Mouse (Mus musculus) cerebellum, adult 11-12 months (tissue): ENCODE measurements around the gene Unc13c.

Experiments used
- DNase-seq: peaks from one replicate; pipeline ENCODE4 v3.0.0; 2022

Unc13c gene

DNA sequence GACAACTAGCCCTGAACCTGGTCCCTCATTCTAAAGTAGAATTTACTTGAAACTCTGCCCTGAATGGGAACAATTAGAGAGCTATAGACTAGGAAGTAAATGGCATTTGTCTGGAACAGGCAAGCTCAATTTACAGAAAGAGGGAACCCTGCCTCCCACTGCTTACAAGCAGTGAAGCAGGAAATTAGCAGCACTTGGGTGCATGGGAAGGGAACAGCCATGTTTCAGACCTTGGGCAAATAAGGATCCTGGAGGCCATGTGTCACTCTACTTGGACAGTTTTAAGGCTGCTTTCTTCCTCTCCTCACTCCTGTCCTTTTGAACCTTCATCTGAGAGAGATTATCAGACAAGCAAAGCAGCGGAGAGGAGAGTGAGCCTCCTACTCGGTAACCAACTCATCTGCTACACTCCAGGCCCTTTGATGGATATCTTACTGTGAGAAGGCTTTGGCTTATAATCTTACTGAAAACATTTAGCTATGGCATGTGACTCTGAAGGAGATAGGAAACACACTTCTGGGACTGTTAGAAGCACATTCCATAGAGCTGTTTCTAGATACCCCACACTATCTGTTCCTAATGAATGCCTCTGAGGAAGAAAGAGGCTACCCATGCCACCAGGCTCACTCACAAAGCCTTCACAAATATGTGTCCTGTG, 101.2 kb downstream of the Unc13c start:
- DNase-seq = no peak

DNA sequence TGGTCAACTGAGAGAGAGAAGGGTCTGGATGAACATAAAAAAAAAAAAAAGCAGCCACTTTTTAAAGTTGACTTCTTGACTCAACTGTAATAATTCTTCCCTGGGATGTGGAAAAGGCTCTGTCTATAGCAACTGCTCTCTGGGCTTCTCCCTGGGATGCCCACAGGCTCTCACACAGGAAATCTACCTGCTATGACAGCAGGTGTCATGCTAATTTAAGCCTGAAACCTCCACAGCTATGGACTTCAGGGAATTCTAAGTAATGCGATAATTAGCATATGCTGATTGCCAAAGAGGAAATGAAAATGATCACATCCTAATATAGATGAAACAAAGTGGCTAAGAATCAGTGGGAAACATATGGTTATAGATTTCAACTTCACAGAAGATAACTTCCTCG, 102.1 kb downstream of the Unc13c start:
- DNase-seq = no peak

DNA sequence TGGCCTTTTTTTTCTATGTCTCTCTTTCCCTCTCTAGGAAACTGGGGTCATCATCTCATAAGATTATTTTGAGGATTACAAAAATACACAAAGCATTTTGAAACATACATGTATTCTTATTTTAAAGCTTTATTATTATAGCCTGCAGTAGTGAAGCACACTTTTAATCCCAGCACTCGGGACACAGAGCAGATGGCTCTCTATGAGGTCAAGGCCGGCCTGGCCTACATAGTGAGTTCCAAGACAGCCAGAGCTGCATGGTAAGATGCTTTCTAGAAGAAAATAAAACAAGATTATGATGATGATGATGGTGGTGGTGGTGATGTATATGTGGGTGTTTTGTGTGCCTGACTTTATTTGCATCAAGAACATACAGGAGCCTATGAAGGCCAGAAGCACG, 109.3 kb downstream of the Unc13c start:
- peak; percentile 45 for DNase-seq

DNA sequence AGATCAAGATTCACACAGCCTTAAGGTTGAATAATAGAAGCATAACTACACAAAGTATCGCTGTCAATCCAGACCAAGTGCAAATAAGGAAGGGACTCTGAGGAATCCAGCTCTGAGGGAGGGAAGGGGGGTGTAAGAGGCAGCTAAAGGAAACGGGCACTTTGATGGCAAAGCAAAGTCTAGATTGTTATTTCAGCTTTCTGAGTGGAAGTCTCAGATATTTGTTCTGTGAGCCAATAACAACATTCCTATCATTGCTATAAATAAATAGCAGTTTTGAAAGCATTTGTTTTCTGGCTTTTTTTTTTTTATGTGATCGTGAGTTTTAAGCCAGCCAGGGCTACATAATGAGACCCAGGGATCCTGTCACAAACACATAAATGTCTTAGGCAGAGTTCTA, 114.5 kb downstream of the Unc13c start:
- no peak for DNase-seq

DNA sequence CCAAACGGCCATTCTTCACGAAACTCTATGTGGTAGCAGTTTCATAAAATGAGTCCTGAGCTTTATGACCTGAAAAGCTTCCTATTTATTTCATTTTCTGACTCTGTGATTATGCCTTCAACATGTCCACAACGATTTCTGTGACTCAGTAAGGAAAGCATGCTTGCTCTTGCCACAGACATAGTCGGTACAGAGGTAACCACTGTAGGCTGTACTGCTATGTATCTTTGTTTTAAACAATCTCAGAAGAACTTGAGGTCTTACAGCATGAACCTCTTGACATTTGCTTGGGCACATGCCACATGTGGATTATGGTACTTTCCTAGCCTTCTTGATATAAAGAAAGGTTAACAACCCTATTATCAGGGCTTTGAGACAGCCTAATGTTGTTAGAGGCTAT, 162.1 kb downstream of the Unc13c start:
- no peak for DNase-seq

DNA sequence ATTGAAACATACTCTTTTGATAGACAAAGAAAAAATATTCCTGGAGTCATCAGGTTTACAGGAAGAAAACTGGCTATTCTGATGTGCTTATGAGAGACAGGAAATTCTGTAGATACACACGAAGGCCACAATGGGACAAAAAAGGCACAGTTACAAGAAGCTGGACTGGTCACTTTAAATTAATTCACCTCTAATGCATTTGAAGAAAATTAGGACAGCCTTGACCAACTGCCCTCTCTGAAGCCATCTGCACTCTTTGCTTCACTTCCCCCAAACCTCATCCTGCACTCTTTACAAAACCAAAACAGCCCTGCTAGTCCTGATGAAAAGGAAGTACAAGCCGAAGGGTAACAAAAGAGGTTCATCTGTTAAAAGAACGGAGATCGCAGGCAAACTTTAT, 194.2 kb downstream of the Unc13c start:
- peak; percentile 64 for DNase-seq

DNA sequence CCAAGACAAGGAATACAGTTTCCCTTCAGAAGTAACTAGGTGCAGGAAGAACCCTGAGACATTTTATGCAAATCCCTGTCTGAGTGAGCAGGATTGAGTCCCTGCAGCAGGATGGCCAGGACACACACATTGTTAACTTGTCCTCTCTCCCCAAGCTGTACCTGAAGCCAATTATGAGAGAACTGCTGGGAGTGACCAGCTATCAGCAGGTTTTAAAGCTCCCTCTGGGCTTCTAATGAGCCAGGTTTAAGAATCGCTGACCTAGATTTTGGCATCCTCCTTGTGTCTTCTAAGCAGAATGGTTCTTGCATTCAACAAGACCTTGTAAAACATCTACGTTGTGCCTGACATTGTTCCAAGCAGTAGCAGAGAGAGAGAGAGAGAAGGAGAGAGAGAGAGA, 213.6 kb downstream of the Unc13c start:
- DNase-seq = peak; percentile 48

DNA sequence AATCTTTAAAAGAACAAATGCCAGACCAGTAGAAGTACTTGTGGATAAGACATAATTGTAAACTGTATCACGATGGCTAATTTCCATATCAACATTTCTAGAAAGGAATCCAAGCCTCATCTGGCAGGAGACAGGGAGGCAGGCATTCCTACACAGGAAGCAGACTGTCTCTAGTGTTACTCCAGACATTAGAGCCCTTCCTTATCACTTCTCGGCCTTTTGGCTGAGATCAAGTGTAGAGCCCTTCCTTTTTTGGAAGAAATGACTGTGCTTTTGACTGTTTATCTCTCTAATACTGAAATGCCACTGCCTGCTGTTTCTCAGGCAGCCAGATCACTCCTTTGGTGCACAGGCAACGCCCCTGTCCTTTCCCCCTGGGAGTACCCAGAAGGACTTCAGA, 215.3 kb downstream of the Unc13c start:
- no peak for DNase-seq

DNA sequence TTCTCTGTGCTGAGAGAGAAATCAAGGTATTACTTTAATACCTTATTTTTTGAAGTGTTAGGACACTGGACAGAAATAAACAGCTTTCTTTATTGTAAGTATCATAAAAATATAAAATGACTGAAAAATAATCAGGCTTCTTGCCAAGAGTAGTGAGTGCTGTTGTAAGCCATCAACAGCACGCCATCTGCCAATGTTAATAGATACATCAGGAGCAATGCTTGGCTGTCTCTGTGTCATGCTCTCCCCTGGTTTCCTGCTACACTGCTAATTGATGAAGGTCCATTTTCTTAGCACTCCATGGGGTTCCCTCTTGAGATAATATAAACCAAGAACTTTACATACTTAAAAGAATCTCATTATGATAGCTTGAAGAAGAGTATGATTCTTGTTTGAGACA, 217.4 kb downstream of the Unc13c start:
- no peak for DNase-seq

DNA sequence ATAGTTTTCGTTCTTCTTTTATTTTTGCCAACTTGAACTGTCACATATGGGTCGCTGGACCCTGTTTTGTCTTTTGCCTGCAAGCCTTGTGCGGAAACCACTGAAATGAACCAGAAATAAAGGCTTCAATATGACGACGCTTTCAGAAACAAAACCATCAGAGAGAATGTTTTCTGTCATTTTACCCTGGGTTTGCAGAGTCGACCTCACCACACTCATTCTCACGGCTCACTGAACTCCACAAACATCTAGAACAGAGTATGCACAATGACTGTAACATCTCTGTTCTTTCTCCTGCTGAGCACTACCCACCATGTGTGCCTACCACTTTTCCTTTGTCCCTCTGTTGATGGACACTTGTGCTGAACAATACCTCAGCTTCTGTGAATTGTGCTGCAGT, 234.3 kb downstream of the Unc13c start:
- no peak for DNase-seq

DNA sequence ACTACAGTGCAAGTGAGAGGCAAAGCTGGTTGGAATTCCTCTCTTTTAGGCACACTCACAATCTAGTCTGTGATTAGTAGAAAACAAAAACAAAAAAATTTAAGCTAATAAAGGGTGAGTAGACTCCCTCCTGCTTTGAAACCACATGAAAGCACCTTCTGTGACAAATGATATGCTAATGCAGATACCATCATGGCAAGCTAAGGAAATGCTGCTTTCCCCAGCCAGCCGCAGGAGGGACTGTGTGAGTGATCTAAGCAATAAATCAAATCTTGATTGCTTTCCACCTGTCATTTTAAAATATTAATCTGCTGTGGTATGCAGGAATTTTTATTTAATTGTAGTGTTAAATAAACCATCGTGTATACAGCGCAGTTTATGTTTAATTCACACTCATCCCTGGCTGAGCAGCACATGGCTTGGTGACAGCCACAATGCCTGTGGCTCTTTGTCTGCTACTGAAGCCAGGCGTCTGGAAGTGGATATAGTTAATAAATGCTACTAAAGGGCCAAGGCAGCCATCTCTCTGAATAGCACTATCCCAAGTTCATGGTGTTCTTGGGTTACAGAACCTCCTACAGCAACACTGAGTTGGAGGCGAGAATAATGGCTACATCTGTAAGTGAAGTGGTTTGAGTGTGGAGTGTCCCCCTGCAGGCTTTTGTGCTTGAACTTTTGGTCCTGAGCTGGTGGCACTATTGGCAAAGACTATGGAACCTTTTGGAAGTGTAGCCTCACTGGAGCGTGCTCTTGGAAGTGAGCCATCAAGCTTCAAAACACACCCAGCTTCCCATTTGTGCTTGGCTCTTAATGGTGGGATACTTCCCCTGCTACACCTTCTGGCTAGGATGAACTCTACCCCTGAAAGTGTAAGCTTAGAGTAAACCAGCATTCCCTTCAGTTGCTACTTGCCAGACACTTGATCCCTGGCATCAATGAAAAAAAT, 242.8 kb downstream of the Unc13c start:
- no peak for DNase-seq

DNA sequence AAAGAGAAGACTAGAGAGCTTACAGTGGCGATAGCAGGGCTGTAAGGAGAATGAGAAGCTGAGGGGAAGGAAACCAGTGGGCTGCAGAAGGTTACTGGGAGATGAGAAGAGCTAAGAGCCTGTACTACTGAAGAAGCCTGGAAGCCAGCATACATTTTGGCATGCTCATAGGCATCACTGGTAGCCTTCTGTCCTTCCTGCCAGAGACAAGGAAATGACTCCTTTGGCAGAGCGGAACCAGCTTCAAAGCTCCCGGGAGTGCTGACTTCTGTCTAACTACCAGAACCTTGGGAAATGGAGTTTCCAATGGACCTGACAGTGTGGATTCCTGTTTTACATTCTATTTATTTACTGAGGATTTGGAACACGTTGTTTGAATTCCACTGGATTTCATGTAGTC, 244.0 kb downstream of the Unc13c start:
- peak; percentile 40 for DNase-seq

DNA sequence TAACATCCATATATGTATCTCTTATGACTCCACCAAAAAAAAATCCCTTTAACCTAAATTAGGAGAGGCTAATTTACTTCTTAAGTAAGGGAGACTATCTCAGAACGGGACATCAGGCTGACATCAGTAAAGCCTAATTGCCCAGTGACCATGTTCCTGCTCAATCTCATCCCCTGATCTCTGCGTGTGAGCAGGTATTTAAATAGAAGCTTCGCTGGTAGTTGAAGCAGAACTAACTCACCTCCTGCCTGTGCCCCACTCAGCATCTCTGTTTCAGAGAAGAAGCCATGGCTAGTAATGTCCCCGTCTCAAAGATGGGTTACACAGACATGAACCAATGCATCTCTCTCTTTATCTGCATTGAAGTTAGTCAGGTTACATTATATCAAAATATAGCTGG, 255.3 kb downstream of the Unc13c start:
- peak; percentile 18 for DNase-seq

DNA sequence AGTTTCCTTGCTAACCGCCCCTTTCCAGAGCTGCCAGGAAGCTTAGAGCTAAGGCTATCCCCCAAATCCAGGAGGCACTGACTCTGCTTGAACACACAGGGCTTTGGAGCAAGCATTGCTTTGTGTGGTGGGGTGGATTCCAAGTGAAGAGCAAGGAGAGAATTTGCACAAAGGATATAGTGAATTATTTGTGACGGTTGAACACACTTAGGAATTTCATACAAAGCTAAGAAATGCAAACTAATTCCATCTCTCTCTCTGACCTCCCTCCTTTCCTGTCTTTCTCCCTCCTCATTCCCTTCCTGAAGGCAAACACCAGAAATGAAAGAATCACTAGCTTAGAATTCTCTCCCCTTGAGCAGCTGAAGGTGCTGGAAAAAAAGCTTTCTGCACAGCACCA, 271.7 kb downstream of the Unc13c start:
- no peak for DNase-seq

DNA sequence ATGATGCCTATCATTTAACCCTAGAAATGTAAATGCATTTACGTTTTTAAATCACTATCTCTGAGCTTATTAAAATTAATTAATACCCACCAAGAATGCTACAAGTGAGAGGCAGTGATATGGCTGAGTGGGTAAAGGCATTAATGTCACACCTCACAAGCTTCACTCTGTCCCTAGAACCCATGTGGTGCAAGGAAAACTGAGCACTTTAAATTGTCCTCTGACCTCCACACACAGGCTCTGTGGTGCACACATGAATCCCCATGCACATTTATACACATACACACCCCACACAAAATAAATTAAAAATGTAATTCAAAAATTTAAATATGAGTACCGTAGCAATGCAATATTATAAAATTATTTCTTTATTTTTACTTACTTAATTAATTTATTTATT, 287.2 kb downstream of the Unc13c start:
- no peak for DNase-seq

DNA sequence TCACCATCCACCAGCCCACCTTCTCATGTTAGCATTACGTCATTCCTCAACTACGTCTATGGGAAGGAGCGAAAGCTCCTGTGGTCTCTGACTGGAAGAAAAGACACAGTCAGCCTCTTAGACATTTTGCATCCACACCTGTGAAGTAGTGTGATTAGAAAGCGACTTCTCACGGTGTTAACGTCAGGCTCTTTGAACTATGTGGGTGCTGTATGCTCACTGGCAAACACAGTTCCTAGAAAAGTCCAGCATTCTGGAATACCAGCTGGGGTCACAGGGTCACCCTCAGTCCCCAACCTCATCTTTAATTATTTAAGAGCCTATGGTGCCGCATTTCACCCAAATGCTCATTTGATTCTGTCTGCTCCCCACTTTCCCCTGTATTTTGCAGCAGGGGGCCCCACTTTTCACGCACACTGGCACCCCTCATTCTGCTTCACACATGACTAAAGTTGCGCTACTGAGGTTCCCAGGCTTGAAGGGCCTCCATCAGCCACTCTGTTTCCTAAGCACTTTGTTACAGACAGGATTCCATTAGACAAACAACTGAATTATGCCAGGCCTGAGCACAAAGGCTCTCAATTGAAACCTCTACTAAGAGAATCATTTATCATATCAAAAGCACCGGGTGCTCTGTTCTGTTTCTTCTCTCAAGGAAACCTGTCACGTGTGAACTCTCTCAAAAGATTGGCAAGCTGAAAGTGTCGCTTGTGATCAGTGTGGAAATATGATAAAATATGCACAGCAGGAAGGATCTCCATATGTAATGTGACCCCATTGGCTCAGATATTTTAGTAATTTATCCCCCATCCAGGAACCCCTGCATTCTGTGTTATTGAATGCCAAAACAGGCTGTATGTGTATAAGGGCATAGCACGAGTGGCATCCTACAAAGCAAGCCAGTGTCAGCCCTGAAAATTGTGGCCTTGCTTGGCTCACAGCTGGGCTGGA, 287.9 kb downstream of the Unc13c start:
- no peak for DNase-seq

DNA sequence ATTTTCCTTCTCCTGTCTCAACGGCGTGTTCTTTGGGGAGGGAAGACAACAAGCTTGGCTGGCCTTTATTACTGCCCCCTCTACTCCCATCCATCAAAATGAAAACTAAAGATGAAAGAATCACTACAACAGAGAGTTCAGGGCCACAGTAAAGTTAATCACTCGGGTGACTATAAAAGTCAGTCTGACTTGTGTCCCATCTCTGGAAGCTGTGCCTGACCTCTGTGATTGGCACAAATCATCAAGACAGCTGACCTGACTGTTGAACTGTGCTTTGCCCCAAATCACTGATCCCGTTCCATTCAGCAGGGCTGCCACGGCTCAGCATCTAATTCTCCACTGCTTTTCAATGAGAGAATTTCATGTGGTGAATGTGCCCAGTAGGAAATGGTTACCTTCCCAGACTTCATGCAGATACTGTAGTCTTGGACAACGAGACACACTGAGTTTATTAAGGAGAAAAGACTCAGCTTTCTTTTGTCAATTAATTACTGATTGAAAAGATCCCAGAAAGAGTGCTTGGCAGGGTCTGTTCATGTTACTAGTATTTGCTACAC, 297.0 kb downstream of the Unc13c start:
- no peak for DNase-seq

DNA sequence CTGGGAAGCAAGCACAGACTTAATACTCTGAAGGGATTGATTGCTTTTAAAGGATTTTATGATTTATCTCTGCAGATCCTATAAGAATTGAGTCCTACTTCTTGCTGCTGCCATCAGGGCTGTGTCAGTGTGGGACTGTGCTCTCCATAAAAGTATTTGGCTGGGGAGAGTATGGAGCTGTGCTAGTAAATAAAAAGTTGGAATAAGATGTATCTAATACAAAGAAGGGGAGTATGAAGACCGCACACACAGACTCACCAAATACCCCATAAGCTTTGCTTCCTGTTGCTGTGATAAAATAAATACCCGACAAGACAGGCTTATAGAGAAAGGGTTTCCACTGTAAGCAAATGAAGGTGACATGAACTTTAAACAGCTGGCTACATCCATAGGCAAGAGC, 298.7 kb downstream of the Unc13c start:
- no peak for DNase-seq

DNA sequence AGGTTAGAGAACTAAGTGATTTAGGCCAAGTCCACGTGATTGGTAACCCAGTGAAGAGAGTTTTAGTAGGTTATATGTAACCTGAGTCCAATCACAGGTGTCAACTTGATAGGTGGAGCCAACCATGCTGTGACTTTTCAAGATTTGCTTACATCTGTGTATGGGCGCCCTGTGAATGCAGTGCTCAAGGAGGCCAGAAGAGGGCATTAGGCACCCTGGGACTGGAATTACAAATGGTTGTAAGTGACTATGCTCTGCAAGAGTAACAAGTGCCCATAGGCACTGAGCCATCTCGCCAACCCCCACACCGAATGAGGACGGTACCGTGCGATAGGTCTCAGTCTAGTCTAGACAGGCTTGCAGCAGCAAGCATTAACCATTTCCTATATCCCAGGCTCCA, 305.9 kb downstream of the Unc13c start:
- no peak for DNase-seq

DNA sequence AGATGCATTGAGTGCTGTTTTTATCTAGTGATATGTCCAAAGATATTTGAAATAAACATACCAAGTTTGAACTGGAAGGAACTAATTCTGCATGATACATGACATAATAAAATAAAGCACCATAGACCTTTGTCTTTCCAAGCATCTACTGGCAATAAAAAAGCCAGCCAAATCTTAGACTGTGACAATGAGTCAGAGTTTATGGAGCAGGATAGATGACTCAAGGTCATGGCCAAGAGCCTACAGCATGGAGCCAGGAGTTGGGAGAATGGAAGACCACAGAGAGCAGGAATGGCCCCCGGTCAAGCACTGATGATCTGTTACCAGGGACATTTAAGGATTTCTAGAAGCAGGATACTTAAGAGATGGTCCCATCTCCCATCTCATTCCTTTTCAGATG, 319.7 kb downstream of the Unc13c start:
- no peak for DNase-seq

DNA sequence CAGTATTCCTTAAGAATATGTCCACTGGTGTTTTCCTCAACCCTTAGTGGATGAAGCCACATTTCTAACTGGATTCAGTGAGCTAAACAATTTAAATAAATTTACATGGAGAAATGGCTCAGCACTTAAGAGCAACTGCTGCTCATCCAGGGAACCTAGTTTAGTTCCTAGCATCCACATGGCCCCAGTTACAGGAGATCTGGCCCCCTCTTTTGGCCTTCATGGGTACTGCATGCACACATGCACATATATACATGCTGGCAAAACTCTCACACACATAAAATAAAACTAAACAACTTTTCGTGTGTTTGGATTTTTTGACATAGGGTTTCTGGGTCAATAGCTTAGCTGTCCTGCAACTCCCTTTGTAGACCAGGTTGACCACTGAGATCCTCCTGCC, 330.6 kb downstream of the Unc13c start:
- DNase-seq = no peak

DNA sequence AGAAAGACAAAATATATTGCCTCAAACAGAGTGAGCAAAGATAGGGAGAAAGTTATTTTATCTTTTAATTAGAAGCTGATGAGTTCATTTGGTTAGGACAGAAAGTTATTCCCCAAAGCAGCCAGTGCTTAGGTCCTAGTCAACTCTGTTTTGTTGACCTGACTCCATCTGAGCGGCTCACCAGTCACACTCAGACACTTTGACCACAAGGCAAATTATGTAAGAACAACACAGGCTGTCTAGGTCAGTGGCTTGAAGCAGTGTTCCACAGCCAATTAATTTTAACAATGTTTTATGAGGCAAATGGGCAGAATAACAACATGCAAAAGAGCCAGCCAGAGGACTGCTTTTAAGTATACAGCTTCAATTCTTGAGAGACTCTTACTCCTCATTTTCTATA, 343.6 kb downstream of the Unc13c start:
- no peak for DNase-seq

DNA sequence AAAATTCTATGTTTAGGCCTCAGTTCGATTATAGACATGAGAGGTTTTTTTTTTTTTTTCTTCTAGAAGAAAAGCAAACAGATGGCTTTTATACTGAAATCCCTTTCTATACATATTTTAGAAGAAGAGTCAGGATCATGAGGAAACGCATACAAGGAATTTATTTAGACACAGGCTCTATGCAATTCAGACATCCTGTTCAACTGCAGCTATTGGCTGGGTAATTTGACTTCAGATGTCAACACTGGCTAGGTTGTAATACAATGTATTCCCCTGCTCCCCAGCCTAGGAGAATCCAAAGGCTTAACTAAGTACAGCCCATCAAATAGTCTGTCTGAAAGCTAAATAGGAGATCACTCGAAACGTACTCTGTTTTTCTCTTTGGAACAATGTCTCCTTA, 355.9 kb downstream of the Unc13c start:
- no peak for DNase-seq
